Mouse (Mus musculus) forebrain, postnatal 0 days (tissue): ENCODE data around the gene Zfp335. TPM values are rescaled to one million over a fixed set of nuclear protein-coding genes. Genes with fewer than 3 reads are reported as not detected.

Experiments used
- ATAC-seq: fragments of 200-750 bp; cut with Nextera tagmentation; 2 replicates; pipeline ENCODE4 v1.8.0; 2017; ENCODE audit warnings: mild to moderate bottlenecking, moderate library complexity
- DNase-seq: peaks from one replicate; pipeline ENCODE4 v3.0.0-alpha.2; 2015
- H3K27ac ChIP-seq: fragments of 300-500 bp; sonication (generic); 2 replicates; pipeline ENCODE4 v1.5.1; 2014; ENCODE audit warnings: low read depth, mild to moderate bottlenecking, antibody characterized with exemption, low read length, moderate library complexity, mixed read lengths
- H3K27me3 ChIP-seq: fragments of 300-500 bp; sonication (generic); 2 replicates; pipeline ENCODE4 v1.6.1; 2014; ENCODE audit warnings: mild to moderate bottlenecking, low read length, mixed read lengths; ENCODE audit not compliant: insufficient read depth
- H3K36me3 ChIP-seq: fragments of 300-500 bp; sonication (generic); 2 replicates; pipeline ENCODE4 v1.6.1; 2014; ENCODE audit warnings: mild to moderate bottlenecking, moderate library complexity; ENCODE audit not compliant: insufficient read depth
- H3K4me1 ChIP-seq: fragments of 300-500 bp; sonication (generic); 2 replicates; pipeline ENCODE4 v1.6.1; 2014; ENCODE audit warnings: antibody characterized with exemption; ENCODE audit not compliant: insufficient read depth
- H3K4me2 ChIP-seq: fragments of 300-500 bp; sonication (generic); 2 replicates; pipeline ENCODE4 v1.6.1; 2014; ENCODE audit warnings: low read depth, mild to moderate bottlenecking, moderate library complexity
- H3K4me3 ChIP-seq: fragments of 300-500 bp; sonication (generic); 2 replicates; pipeline ENCODE4 v1.5.1; 2014; ENCODE audit warnings: low read depth, low read length, mixed read lengths
- H3K9ac ChIP-seq: fragments of 300-500 bp; sonication (generic); 2 replicates; pipeline ENCODE4 v1.6.1; 2014; ENCODE audit warnings: mild to moderate bottlenecking
- H3K9me3 ChIP-seq: fragments of 300-500 bp; sonication (generic); 2 replicates; pipeline ENCODE4 v1.6.1; 2016; ENCODE audit warnings: low read length
- CTCF ChIP-seq: sonication (generic); IDR thresholded peaks from 2 replicates; pipeline ENCODE4 v1.5.1; 2016; ENCODE audit warnings: antibody characterized with exemption, control low read depth, low read depth
- WGBS: fragments of 180-500 bp; shearing (Covaris S2); extraction: QIAGEN DNeasy Blood & Tissue Kit; methylation state at CpG from one replicate; pipeline ENCODE4 v1.1.7; 2014; 5-methylcytosine and 5-hydroxymethylcytosine counted together
- polyA plus RNA-seq: library from polyadenylated mRNA; unstranded; fragments of >200 nt; fragmentation: Nextera tagmentation; extraction: Ambion mirVana; gene quantifications from 2 replicates; pipeline ENCODE4 v1.2.1, GENCODE M21; 2015
- total RNA-seq: library from RNA; depleted of rRNA; stranded (reverse); fragments of >200 nt; gene quantifications from 2 replicates; pipeline ENCODE4 v1.2.3, GENCODE M21; 2014

Gene Zfp335
- total and polyA plus RNA-seq, 2 experiments from 2014 or later, result 11.2 to 26.0 TPM

- Histone ChIP-seq H3K4me2 (no peak overlapping the region), H3K36me3 (no peaks in the 10 kb centered on the region; the same call in 1 of the 2 replicates), H3K4me1 (no peaks in the 10 kb centered on the region), H3K4me3 (no peak overlapping the region), H3K27me3 (no peaks in the 10 kb centered on the region), H3K9me3 (no peaks in the 10 kb centered on the region), H3K9ac (no peak overlapping the region), H3K27ac (no peak overlapping the region)
- peak; percentile 82 for TF ChIP-seq CTCF
- ATAC-seq (peak; percentile 75), DNase-seq (peak; percentile 85)
- 25% methylated on average over 11 of the region's 11 CpGs for WGBS
These were observed 12.7 kb upstream of the Zfp335 start for GRCm38 (mm10) chr2:164924100-164924857.

GRCm38 (mm10) chr2:164923291-164923690, 11.7 kb upstream of the Zfp335 start:
- WGBS, result 68% methylated on average over 4 of the region's 4 CpGs
- no peak overlapping the region for H3K27ac ChIP-seq
- DNase-seq, result no peak
- no peaks in the 10 kb centered on the region; the same call in 1 of the 2 replicates for H3K36me3 ChIP-seq
- H3K4me2 ChIP-seq, result no peak overlapping the region
- no peak for TF ChIP-seq CTCF
- no peak for ATAC-seq
- H3K4me3 ChIP-seq, result no peak overlapping the region
- H3K9ac ChIP-seq, result no peak overlapping the region
- no peaks in the 10 kb centered on the region for H3K27me3 ChIP-seq
- H3K4me1 ChIP-seq, result no peaks in the 10 kb centered on the region
- H3K9me3 ChIP-seq, result no peaks in the 10 kb centered on the region

GRCm38 (mm10) chr2:164921984-164922383, 10.4 kb upstream of the Zfp335 start:
- WGBS, result 60% methylated on average over 7 of the region's 7 CpGs
- ATAC-seq (peak; percentile 44; the same call in 1 of the 2 replicates), DNase-seq (no peak)
- Histone ChIP-seq H3K27ac (no peak overlapping the region), H3K4me3 (no peak overlapping the region), H3K4me1 (no peaks in the 10 kb centered on the region), H3K9ac (no peak overlapping the region), H3K4me2 (no peak overlapping the region), H3K27me3 (no peaks in the 10 kb centered on the region), H3K9me3 (no peaks in the 10 kb centered on the region), H3K36me3 (no peaks in the 10 kb centered on the region; the same call in 1 of the 2 replicates)
- TF ChIP-seq CTCF, result no peak

- Histone ChIP-seq H3K27ac (no peak overlapping the region), H3K27me3 (no peaks in the 10 kb centered on the region), H3K9ac (no peak overlapping the region), H3K4me2 (no peak overlapping the region), H3K4me1 (no peaks in the 10 kb centered on the region), H3K9me3 (no peaks in the 10 kb centered on the region), H3K36me3 (no peaks in the 10 kb centered on the region; the same call in 1 of the 2 replicates), H3K4me3 (no peak overlapping the region)
- ATAC-seq (peak; percentile 28; the same call in 1 of the 2 replicates), DNase-seq (peak; percentile 52)
- 60% methylated on average over 4 of the region's 5 CpGs for WGBS
- peak; percentile 60 for TF ChIP-seq CTCF
These were observed 6.8 kb upstream of the Zfp335 start for GRCm38 (mm10) chr2:164918325-164918724.

GRCm38 (mm10) chr2:164917371-164917770, 5.8 kb upstream of the Zfp335 start:
- Histone ChIP-seq H3K4me1 (no peaks in the 10 kb centered on the region; the same call in 1 of the 2 replicates), H3K4me2 (no peak overlapping the region), H3K9me3 (no peaks in the 10 kb centered on the region), H3K27me3 (no peaks in the 10 kb centered on the region), H3K9ac (no peak overlapping the region), H3K27ac (no peak overlapping the region), H3K36me3 (no peaks in the 10 kb centered on the region; the same call in 1 of the 2 replicates), H3K4me3 (no peak overlapping the region)
- no peak for DNase-seq
- no peak for ATAC-seq
- WGBS, result 67% methylated on average over 10 of the region's 10 CpGs
- no peak for TF ChIP-seq CTCF

GRCm38 (mm10) chr2:164916820-164917219, 5.3 kb upstream of the Zfp335 start:
- WGBS, result 85% methylated on average over 5 of the region's 5 CpGs
- no peak overlapping the region for H3K4me2 ChIP-seq
- H3K27ac ChIP-seq, result no peak overlapping the region
- TF ChIP-seq CTCF, result no peak
- H3K36me3 ChIP-seq, result no peaks in the 10 kb centered on the region; the same call in 1 of the 2 replicates
- H3K9ac ChIP-seq, result no peak overlapping the region
- H3K4me3 ChIP-seq, result no peak overlapping the region
- no peaks in the 10 kb centered on the region; the same call in 1 of the 2 replicates for H3K4me1 ChIP-seq
- H3K9me3 ChIP-seq, result no peaks in the 10 kb centered on the region
- ATAC-seq (no peak), DNase-seq (no peak)
- no peaks in the 10 kb centered on the region for H3K27me3 ChIP-seq

- Histone ChIP-seq H3K4me2 (no peak overlapping the region), H3K4me1 (no peaks in the 10 kb centered on the region; the same call in 1 of the 2 replicates), H3K9me3 (no peaks in the 10 kb centered on the region), H3K27ac (no peak overlapping the region), H3K27me3 (no peaks in the 10 kb centered on the region), H3K4me3 (no peak overlapping the region), H3K9ac (no peak overlapping the region), H3K36me3 (peaks cover 8% of the 10 kb centered on the region)
- no peak for TF ChIP-seq CTCF
- WGBS, result 98% methylated on average over 2 of the region's 2 CpGs
- ATAC-seq (no peak), DNase-seq (no peak)
These were observed 1.9 kb upstream of the Zfp335 start for GRCm38 (mm10) chr2:164913428-164913786.
